Mouse (Mus musculus) neutrophil, adult 5-6 weeks (primary cell): ENCODE data around the gene Oard1. TPM values are rescaled to one million over a fixed set of nuclear protein-coding genes. Genes with fewer than 3 reads are reported as not detected.

Experiments used
- ATAC-seq: fragments of 151-379, 151-347 bp; 2 replicates; pipeline ENCODE4 v1.8.0; 2017; ENCODE audit warnings: mild to moderate bottlenecking, moderate TSS enrichment; ENCODE audit not compliant: insufficient number of reproducible peaks, poor library complexity, low FRiP score, severe bottlenecking; ENCODE audit errors: extremely low read depth
- total RNA-seq: library from RNA; stranded (forward); fragments of 200-1000 nt; gene quantifications from 2 replicates; pipeline ENCODE4 v1.2.3, GENCODE M21; 2017

The Oard1 gene
- total RNA-seq, 1 experiment from 2014 or later, result 97.1 TPM

- ATAC-seq, result no peak
Measured at GRCm38 (mm10) chr17:48432158-48432980, 22.6 kb downstream of the Oard1 start, which contains the start of gene Apobec2. Apobec2 (minus strand) TSS chr17:48432930.

DNA sequence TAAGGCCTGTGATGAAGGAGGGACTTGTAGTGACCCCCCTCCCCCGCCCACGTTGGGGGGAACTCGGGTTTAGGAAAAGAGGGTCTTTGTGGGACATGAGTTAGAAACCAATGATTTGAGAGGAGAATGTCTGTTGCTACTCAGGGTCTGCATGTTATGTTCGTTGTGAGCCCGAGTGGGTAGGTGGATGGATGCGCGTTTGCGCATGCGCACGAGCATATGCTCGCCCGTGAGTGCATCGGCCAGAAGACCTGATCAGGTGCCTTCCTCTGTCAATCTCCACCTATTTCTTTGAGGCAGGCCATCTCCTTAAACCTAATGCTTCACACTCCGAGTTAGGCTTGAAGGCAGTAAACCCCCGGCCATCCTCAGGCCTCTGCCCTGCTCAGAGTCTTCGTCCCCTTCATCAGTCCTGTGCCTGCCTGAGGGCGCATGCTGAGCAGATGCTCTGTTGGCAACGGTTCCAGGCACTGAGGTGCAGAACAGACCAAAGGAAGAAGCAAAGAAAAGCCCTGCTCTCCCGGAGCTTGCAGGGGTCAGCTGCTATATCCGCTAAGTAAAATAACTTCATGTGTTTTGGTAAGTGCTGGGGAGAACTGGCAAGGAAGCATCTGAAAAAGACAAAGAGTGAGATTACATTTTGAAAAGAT, 23.3 kb downstream of the Oard1 start:
- no peak for ATAC-seq

- ATAC-seq, result no peak
Measured at GRCm38 (mm10) chr17:48433689-48434330, 24.0 kb downstream of the Oard1 start.

DNA sequence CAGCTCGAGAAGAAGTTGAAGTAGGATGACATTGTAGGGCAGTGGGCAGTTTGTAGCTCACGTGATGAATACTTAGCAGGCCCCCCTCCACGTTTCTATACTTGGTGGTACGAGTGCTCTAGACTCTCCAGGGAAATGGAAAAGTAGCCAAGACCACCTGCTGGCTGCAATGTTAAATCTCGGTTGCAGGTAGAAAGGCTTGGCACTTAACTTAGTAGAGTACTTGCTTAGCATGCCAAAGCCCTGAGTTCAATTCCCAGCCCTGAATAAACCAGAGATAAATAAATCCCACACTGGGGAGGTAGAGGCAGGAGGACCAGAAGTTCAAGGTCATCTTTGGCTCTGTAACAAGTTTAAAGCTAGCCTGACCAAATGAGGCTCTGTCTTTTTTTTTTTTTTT, 24.7 kb downstream of the Oard1 start:
- ATAC-seq, result no peak

DNA sequence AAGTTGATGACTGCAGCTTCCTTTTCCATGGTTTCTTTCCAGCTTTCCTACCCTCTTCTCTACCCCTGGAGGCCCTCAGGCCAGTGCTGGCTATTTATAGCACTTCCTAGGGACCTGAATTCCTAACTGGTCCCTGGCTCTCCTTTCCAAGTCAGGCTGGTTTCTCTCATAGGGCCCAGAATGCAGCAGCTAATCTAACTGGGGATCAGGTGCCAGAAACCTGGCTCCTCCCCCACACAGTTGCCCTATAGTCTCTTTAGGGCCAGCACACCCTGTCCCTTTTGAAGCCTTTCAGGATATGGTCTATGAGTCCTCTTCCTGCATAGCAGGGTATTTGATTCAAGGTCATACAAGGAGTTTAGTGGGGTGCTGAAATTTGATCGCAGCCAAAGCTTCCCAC, 26.7 kb downstream of the Oard1 start:
- ATAC-seq, result no peak

DNA sequence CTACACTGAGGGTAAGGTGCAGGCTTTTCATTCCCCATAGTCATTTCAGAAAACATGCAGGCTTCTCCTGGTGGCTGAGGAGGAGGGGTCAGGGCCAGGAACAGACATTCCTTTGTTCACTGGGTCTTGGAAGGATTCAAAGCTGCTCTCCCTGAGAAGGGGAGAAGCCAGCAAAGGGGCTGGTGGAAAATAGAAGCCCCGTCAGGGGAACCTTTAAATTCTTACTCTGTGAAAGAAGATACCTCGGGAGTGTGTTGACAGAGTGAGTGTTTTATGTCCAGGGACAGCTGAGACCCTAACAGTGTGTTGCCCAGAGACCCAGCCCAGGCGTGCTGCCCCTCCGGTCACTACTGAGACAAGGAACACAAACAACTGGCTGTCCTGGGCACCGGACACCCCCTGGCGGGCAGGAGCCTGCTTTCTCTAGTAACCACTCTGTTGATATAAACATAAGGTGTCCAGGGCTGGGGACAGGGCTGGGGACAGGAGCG, 27.7 kb downstream of the Oard1 start:
- ATAC-seq, result no peak

GRCm38 (mm10) chr17:48442745-48443457, 33.1 kb downstream of the Oard1 start:
- no peak for ATAC-seq

- ATAC-seq, result no peak
Measured at GRCm38 (mm10) chr17:48443542-48444145, 33.8 kb downstream of the Oard1 start.

DNA sequence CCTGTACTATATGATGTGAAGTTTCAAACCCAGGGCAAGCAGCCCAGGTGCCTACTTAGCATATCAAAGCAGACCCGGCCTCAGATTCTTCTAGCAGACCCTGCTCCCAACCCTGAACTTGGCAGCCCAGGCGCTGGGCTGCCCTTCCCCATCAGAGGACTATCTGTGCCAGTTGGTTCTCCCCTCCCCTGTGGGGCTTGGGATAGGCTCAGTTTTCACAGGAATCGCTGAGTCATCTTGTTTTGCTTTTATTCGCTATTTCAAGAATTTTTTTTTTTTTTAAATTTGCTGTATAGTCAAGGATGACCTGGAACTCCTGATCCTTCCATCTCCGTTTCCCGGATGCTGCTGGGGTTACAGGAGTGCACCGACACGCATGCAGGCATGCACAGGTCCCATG, 37.9 kb downstream of the Oard1 start:
- ATAC-seq, result no peak

DNA sequence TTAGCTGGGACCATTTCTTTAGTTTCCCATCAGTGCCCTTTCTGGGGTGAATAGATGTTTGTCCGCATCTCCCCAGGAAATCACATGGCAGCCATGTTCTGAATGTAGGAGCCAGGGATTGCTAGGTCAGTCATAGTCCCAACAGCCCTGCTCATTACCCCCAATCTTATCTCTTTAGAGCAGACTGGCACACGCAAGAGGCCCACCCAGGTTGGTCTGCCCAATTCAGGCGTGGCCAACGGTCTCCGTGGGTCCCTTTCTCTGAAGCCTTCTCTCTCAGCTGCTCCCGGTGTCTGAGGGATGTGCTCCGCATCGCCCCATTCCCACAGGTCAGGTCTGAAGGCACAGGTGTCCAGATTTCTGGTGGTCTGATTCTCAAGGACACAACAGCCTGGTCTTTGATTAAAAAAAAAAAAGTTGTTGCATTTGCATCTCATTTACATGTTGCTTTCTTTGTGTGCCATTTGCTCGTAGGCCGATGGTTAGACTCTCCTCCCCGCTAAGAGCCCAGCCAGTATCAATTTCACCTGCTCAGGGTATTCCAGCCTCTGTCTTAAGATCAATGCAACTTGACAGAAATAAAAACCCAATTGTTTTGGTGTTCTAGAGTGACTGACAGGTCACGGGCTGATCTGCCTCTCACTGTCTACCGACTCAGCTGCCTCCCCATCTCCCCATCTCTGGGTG, 41.0 kb downstream of the Oard1 start:
- no peak for ATAC-seq

GRCm38 (mm10) chr17:48451353-48451675, 41.5 kb downstream of the Oard1 start, which contains the start of gene Tspo2:
Tspo2 (minus strand) TSS chr17:48451522.
- no peak for ATAC-seq

GRCm38 (mm10) chr17:48451753-48452444, 42.1 kb downstream of the Oard1 start:
- ATAC-seq, result no peak

DNA sequence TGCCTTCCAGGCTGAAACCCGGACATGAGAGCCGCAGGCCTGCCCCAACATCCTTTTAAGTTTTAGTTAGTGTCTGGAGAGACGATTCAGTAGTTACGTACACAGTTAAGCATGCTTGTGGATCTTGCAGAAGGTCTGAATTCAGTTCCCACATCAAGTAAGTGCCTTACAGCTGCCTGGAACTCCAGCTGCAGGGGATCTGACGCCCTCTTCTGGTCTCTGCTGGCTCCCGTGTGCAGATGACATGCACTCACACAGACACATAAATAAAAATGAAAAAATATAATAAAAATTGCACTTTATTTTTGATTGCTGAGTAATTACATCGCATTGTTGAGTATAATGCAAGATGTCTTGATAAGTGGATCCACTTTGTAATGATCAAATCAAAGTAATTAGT, 43.7 kb downstream of the Oard1 start:
- ATAC-seq, result no peak

- no peak for ATAC-seq
Measured at GRCm38 (mm10) chr17:48454190-48454589, 44.4 kb downstream of the Oard1 start.

DNA sequence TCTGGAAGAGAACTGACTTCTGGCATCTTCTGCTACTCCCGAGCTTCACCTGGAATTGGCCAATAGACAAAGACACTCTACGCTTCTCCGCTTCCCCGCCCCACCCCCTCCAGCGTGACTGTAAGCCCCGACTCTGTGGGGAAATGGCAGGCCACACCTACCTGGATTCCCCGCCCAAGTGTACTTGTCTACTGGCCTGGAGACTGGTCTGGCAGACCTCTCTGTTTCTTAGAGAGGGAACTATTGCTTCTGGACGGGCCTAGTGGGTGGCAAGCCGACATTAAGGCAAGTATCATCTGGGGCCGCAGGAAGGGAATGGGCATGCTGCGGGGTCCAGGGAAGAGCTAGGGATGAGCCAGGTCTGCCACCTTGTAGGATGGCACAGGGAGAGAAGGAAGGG, 44.9 kb downstream of the Oard1 start, which contains the start of gene Unc5cl:
Gene Unc5cl, plus strand, starts transcription at position 214 of the 400 bp plus-strand sequence.
- no peak for ATAC-seq

DNA sequence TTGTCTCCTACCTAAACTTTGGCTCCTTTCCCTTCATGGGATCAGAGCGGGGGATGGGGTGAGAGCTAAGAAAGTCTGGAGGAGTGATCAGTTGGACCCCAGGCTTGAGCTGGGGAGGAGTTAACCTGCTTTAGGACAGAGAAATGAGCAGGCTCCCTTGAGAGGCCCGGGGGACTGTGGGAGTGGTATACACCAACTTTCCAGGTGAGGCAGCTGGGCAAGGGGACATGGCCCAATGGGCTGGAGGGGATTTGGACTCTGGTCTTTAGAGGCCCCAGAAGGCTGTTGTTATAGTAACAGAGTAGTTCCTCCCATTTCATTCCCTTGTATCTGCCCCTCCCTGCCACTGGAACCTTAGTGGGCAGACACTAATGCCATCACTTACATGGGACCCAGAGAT, 46.1 kb downstream of the Oard1 start:
- ATAC-seq, result no peak

DNA sequence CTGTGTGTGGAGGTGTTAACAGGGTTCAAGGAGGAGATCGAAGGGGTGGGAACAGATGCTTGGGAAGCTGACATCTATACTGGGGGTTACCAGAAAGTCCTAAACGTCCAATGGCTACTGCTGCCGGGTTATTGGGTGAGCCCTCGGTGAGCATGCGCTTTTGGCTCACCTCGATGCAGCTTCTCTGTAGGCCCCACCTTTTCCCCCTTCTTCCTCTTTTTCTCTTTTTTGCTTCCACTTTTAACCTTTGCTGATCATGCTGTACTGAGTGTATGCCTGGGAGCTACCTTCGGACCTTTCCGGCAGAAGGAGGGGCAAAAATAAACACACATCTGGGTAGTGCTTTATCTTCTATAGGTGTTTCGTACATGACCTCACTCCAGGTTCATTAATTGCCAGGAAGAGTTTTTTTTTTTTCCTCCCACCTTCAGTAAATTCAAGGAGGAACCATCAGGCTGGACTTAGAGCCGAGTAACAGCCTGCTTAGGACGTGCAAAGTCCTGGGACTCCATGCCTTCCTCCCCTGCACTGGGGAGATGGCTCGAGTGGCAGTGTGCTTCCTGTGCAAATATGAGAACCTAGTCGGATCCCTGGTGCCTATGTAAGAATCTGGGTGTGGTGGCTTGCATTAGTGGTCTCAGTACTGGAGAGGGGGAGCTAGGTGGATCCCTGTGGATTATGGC, 48.3 kb downstream of the Oard1 start:
- ATAC-seq, result peak; percentile 43
